Mouse (Mus musculus) stomach, postnatal 0 days (tissue): ENCODE results near the gene Gli3. TPM values are rescaled to one million over a fixed set of nuclear protein-coding genes. Genes with fewer than 3 reads are reported as not detected.

Source experiments
- ATAC-seq: fragments of 200-750 bp; cut with Nextera tagmentation; 2 replicates; pipeline ENCODE4 v1.8.0; 2017; ENCODE audit not compliant: low FRiP score, low TSS enrichment
- DNase-seq: peaks from one replicate; pipeline ENCODE4 v3.0.0-alpha.2; 2016; ENCODE audit warnings: low spot score
- H3K27ac ChIP-seq: fragments of 300-500 bp; sonication (generic); replicated peaks from 2 replicates; pipeline ENCODE4 v1.5.1; 2014; ENCODE audit warnings: mild to moderate bottlenecking, control low read depth
- H3K27me3 ChIP-seq: fragments of 300-500 bp; sonication (generic); 2 replicates; pipeline ENCODE4 v1.6.1; 2014; ENCODE audit warnings: low read length; ENCODE audit not compliant: control insufficient read depth, insufficient read depth
- H3K36me3 ChIP-seq: fragments of 300-500 bp; sonication (generic); 2 replicates; pipeline ENCODE4 v1.6.1; 2014; ENCODE audit warnings: low read length, mixed read lengths; ENCODE audit not compliant: control insufficient read depth, insufficient read depth
- H3K4me1 ChIP-seq: fragments of 300-500 bp; sonication (generic); replicated peaks from 2 replicates; pipeline ENCODE4 v1.6.1; 2014; ENCODE audit warnings: antibody characterized with exemption; ENCODE audit not compliant: control insufficient read depth, insufficient read depth
- H3K4me2 ChIP-seq: fragments of 300-500 bp; sonication (generic); replicated peaks from 2 replicates; pipeline ENCODE4 v1.6.1; 2014; ENCODE audit warnings: low read depth, mild to moderate bottlenecking, control low read depth, moderate library complexity
- H3K4me3 ChIP-seq: fragments of 300-500 bp; sonication (generic); 2 replicates; pipeline ENCODE4 v1.5.1; 2014; ENCODE audit warnings: low read depth, low read length, control low read depth
- H3K9ac ChIP-seq: fragments of 300-500 bp; sonication (generic); 2 replicates; pipeline ENCODE4 v1.6.1; 2014; ENCODE audit warnings: mild to moderate bottlenecking, low read length, control low read depth, mixed read lengths
- H3K9me3 ChIP-seq: fragments of 300-500 bp; sonication (generic); 2 replicates; pipeline ENCODE4 v1.6.1; 2016; ENCODE audit warnings: low read length; ENCODE audit not compliant: control insufficient read depth
- CTCF ChIP-seq: IDR thresholded peaks from 2 replicates; pipeline ENCODE4 v1.5.1; 2016; ENCODE audit warnings: antibody characterized with exemption, low read depth, mild to moderate bottlenecking, moderate library complexity
- EP300 ChIP-seq: optimal IDR thresholded peaks from 2 replicates; pipeline ENCODE3; 2016; ENCODE audit warnings: antibody characterized with exemption
- WGBS: fragments of 180-500 bp; shearing (Covaris S2); extraction: QIAGEN DNeasy Blood & Tissue Kit; methylation state at CpG from one replicate; pipeline ENCODE4 v1.1.7; 2014; 5-methylcytosine and 5-hydroxymethylcytosine counted together
- polyA plus RNA-seq: library from polyadenylated mRNA; unstranded; fragments of >200 nt; fragmentation: Nextera tagmentation; extraction: Ambion mirVana; gene quantifications from 2 replicates; pipeline ENCODE4 v1.2.1, GENCODE M21; 2015

Gli3 gene
- polyA plus RNA-seq, 1 experiment from 2014 or later = 4.9 TPM

DNA sequence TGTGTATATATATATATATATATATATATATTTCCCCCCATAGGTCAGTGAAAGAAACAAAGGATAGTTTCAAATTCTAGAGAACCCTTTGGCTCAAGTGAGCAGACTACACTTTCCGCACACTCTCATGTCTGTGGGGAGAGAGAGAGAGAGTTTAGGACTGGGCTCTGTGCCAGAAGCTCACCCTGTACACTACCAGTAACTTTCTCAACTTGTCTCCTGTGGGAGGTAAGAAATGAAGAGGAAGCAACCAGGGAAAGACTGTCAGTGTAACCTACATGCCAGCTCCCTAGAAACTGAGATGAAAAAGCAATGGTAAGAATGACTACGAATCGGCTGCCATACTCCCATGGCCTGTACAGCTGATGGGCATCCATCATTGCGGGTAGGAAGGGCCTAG is 235.2 kb downstream of the Gli3 start:
- Histone ChIP-seq H3K36me3 (no peaks in the 10 kb centered on the region), H3K9ac (no peak overlapping the region), H3K27me3 (no peaks in the 10 kb centered on the region), H3K27ac (no peak overlapping the region), H3K4me3 (no peak overlapping the region), H3K4me1 (no peaks in the 10 kb centered on the region), H3K4me2 (no peak overlapping the region), H3K9me3 (no peaks in the 10 kb centered on the region)
- TF ChIP-seq EP300 = no peak
- no peak for TF ChIP-seq CTCF
- DNase-seq (no peak), ATAC-seq (no peak)
- WGBS = 80% methylated on average over 4 of the region's 4 CpGs

DNA sequence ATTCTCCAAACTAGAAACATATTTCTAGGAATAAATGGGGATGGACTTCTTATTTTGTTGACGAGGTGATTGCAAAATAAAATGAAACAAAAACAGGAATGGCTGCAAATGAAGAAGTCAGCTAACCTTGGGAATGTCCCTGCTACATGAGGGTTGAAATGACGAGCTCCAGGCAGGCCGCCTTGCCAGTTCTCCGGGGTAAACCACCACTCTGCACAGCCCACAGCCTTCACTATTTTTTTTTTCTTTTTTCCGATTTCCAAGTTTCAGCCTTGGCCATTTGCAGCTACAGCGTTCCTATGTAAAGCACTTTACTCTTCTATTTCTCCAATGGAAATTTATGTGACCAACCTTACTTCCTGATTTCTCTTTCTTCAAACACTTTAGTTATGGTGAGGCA is 236.1 kb downstream of the Gli3 start:
- Histone ChIP-seq H3K27me3 (no peaks in the 10 kb centered on the region), H3K4me2 (no peak overlapping the region), H3K4me1 (no peaks in the 10 kb centered on the region), H3K4me3 (no peak overlapping the region), H3K36me3 (no peaks in the 10 kb centered on the region), H3K9me3 (no peaks in the 10 kb centered on the region), H3K27ac (no peak overlapping the region), H3K9ac (no peak overlapping the region)
- ATAC-seq (no peak), DNase-seq (no peak)
- TF ChIP-seq EP300 (no peak), CTCF (no peak)
- WGBS = 91% methylated on average over 6 of the region's 6 CpGs

DNA sequence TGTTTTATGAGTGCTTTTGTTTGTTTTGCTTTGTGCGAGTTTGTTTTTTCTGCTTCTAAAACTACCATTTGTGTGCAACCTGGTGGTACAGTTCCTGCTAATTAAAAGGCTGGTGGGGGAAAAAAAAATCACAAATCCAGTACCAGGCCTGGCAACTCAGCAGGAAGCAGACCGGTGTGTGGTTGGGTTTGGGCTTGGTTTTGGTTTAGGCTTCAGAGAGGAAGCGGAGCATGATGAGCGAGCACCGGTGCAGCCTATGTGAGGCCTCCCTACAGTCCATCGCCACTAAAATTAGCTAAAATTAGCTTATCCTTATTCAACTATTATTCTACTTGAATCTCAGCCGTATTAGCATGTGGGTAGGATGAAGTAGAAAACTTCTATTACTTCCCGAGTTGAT is 241.6 kb downstream of the Gli3 start:
- no peak overlapping the region for H3K4me2 ChIP-seq
- no peaks in the 10 kb centered on the region for H3K9me3 ChIP-seq
- TF ChIP-seq EP300 (no peak), CTCF (no peak)
- no peak for DNase-seq
- H3K36me3 ChIP-seq = no peaks in the 10 kb centered on the region
- no peaks in the 10 kb centered on the region; the same call in 1 of the 2 replicates for H3K4me1 ChIP-seq
- ATAC-seq = no peak
- H3K27me3 ChIP-seq = no peaks in the 10 kb centered on the region
- no peak overlapping the region for H3K27ac ChIP-seq
- 88% methylated on average over 8 of the region's 8 CpGs for WGBS
- H3K9ac ChIP-seq = no peak overlapping the region
- no peak overlapping the region for H3K4me3 ChIP-seq

DNA sequence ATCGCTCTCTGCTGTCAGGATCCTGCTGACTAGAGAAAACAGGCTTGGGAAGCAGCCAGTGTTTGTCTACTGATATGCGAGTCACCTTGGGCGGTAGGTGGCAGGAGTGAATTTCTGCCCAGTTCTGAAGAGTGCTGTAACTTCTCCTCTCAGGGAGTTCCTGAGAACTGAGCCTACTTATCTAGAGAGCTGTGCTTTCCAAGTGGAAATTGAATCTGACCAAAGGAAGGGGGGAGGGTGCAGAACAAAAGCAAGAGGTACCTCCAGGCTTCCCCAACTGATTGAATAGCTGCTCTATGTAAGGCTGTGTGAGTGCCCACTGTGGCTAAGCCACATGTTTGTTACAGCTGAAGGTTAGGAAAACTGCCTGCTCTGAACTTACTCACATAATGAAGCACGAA is 244.4 kb downstream of the Gli3 start:
- Histone ChIP-seq H3K4me2 (no peak overlapping the region), H3K9me3 (no peaks in the 10 kb centered on the region), H3K27ac (no peak overlapping the region), H3K27me3 (no peaks in the 10 kb centered on the region), H3K4me1 (no peaks in the 10 kb centered on the region; the same call in 1 of the 2 replicates), H3K36me3 (no peaks in the 10 kb centered on the region), H3K4me3 (no peak overlapping the region), H3K9ac (no peak overlapping the region)
- no peak for ATAC-seq
- DNase-seq = no peak
- 56% methylated on average over 4 of the region's 4 CpGs for WGBS
- TF ChIP-seq EP300 = no peak
- 0 out of 2 replicates have a peak, but pooled peaks have one; percentile 8 for TF ChIP-seq CTCF

DNA sequence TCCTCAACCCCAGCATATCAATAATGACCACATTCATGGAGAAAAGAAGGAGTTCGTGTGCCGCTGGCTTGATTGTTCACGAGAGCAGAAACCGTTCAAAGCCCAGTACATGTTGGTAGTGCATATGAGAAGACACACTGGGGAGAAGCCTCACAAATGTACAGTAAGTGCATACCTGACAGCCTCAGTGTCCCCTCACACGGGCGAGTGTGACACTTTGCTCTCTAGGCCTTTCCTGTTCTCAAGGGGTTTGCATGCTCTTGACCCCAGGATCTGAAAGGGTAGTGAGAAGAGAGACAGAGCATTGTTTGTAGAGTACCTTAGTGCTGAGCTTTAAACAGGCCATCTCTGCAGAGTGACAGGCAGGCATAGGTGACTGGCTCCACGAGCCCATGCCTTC is 250.5 kb downstream of the Gli3 start:
- DNase-seq = no peak
- Histone ChIP-seq H3K4me2 (no peak overlapping the region), H3K27me3 (no peaks in the 10 kb centered on the region), H3K4me3 (no peak overlapping the region), H3K9ac (no peak overlapping the region), H3K27ac (no peak overlapping the region), H3K4me1 (no peaks in the 10 kb centered on the region), H3K36me3 (0 out of 2 replicates have a peak, but pooled peaks cover 2% of the 10 kb centered on the region), H3K9me3 (no peaks in the 10 kb centered on the region)
- 93% methylated on average over 7 of the region's 7 CpGs for WGBS
- ATAC-seq = no peak
- TF ChIP-seq CTCF = no peak
- TF ChIP-seq EP300 = no peak

DNA sequence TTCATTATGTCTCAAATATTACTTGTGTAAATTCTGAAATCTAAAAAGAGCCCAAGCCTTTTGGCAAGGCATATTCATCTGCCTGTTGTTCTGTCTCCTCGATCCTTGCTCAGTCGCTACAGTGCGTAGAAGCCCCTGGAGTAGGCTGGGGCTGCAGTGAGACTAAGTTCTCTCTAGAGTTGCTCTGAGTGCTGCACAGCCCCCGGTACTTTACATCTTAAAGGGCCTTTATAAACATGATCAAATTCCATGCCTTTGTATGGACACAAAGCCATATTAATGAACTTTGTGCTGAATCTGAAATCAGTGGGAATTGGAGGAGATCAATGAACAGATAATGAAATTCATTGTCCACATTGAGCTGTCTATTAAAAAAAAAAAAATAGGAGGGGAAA is 251.3 kb downstream of the Gli3 start:
- ATAC-seq (no peak), DNase-seq (no peak)
- Histone ChIP-seq H3K27me3 (no peaks in the 10 kb centered on the region), H3K9ac (no peak overlapping the region), H3K4me2 (no peak overlapping the region), H3K36me3 (0 out of 2 replicates have a peak, but pooled peaks cover 2% of the 10 kb centered on the region), H3K9me3 (no peaks in the 10 kb centered on the region), H3K27ac (no peak overlapping the region), H3K4me3 (no peak overlapping the region), H3K4me1 (no peaks in the 10 kb centered on the region)
- TF ChIP-seq CTCF = no peak
- TF ChIP-seq EP300 = no peak
- WGBS = 79% methylated on average over 4 of the region's 4 CpGs
